Mouse (Mus musculus) WW6 (cell line): Measurements from ENCODE around the gene Ipo5.

Experiments
- DNase-seq: peaks from one replicate; pipeline ENCODE4 v3.0.0-alpha.2; 2013; ENCODE audit warnings: low read depth, low spot score

Ipo5 gene

GRCm38 (mm10) chr14:120910733-120911324 lies at the start of gene Ipo5:
Ipo5 (plus strand) TSS chr14:120911224.
- peak; percentile 91 for DNase-seq

- no peak for DNase-seq
Observed at GRCm38 (mm10) chr14:120863205-120863604, 47.8 kb upstream of the Ipo5 start.

GRCm38 (mm10) chr14:120864896-120865295 lies 46.1 kb upstream of the Ipo5 start:
- no peak for DNase-seq

GRCm38 (mm10) chr14:120866573-120866972 lies 44.5 kb upstream of the Ipo5 start:
- DNase-seq: no peak

GRCm38 (mm10) chr14:120867121-120867520 lies 43.9 kb upstream of the Ipo5 start:
- no peak for DNase-seq

GRCm38 (mm10) chr14:120868494-120868893 lies 42.5 kb upstream of the Ipo5 start:
- DNase-seq: no peak

GRCm38 (mm10) chr14:120870736-120871135 lies 40.3 kb upstream of the Ipo5 start:
- DNase-seq: no peak

GRCm38 (mm10) chr14:120874397-120874796 lies 36.6 kb upstream of the Ipo5 start:
- DNase-seq: no peak

- no peak for DNase-seq
Observed at GRCm38 (mm10) chr14:120875144-120875543, 35.9 kb upstream of the Ipo5 start.

GRCm38 (mm10) chr14:120875811-120876388 lies 35.1 kb upstream of the Ipo5 start:
- no peak for DNase-seq

GRCm38 (mm10) chr14:120877147-120877546 lies 33.9 kb upstream of the Ipo5 start:
- DNase-seq: no peak

- no peak for DNase-seq
Observed at GRCm38 (mm10) chr14:120879026-120879425, 32.0 kb upstream of the Ipo5 start.

GRCm38 (mm10) chr14:120880601-120881000 lies 30.4 kb upstream of the Ipo5 start:
- no peak for DNase-seq

GRCm38 (mm10) chr14:120881054-120881453 lies 30.0 kb upstream of the Ipo5 start:
- DNase-seq: no peak

GRCm38 (mm10) chr14:120888681-120889080 lies 22.3 kb upstream of the Ipo5 start:
- DNase-seq: no peak

- DNase-seq: no peak
Observed at GRCm38 (mm10) chr14:120892369-120892768, 18.7 kb upstream of the Ipo5 start.

- DNase-seq: no peak
Observed at GRCm38 (mm10) chr14:120896613-120897012, 14.4 kb upstream of the Ipo5 start.

- no peak for DNase-seq
Observed at GRCm38 (mm10) chr14:120898876-120899275, 12.1 kb upstream of the Ipo5 start.

GRCm38 (mm10) chr14:120909396-120909795 lies 1.6 kb upstream of the Ipo5 start:
- no peak for DNase-seq

- no peak for DNase-seq
Observed at GRCm38 (mm10) chr14:120910320-120910719, 704 bp upstream of the Ipo5 start.

GRCm38 (mm10) chr14:120911388-120911901 lies 421 bp downstream of the Ipo5 start:
- DNase-seq: no peak

- DNase-seq: no peak
Observed at GRCm38 (mm10) chr14:120912090-120912710, 1.2 kb downstream of the Ipo5 start.

GRCm38 (mm10) chr14:120912916-120913315 lies 1.9 kb downstream of the Ipo5 start:
- DNase-seq: no peak
